Mouse (Mus musculus): ENCODE measurements around the gene Gm38392. TPM values are rescaled to one million over a fixed set of nuclear protein-coding genes. Genes with fewer than 3 reads are reported as not detected.
A peak's percentile ranks its signal among the peaks of the same experiment; 100 is the strongest.

Gm38392 gene
- polyA plus RNA-seq, 1 experiment from 2014 or later, result 1.4 TPM

- Histone ChIP-seq H3K27me3 (replicated peaks; ENCODE audit: control insufficient read depth, insufficient read depth, low read length) (peaks cover 100% of the 10 kb centered on the region), H3K27ac (ENCODE audit: low read depth, low read length) (no peak overlapping the region), H3K9ac (ENCODE audit: low read depth, low read length) (no peak overlapping the region), H3K4me1 (replicated peaks; ENCODE audit: control insufficient read depth, insufficient read depth, low read length) (no peaks in the 10 kb centered on the region), H3K4me3 (ENCODE audit: low read depth, low read length) (no peak overlapping the region), H3K4me2 (no peak overlapping the region), H3K9me3 (ENCODE audit: control insufficient read depth, low read length) (no peaks in the 10 kb centered on the region), H3K36me3 (ENCODE audit: control insufficient read depth, insufficient read depth, low read length) (no peaks in the 10 kb centered on the region)
- ATAC-seq (replicated peaks; ENCODE audit: low FRiP score) (no peak), DNase-seq (ENCODE audit: low spot score) (no peak)
- WGBS, result 5% methylated on average over 8 of the region's 8 CpGs
These were observed 81.2 kb downstream of the Gm38392 start for GRCm38 (mm10) chr3:88205563-88206491.

GRCm38 (mm10) chr3:88205176-88205562 is 81.8 kb downstream of the Gm38392 start:
- Histone ChIP-seq H3K27me3 (replicated peaks; ENCODE audit: control insufficient read depth, insufficient read depth, low read length) (peaks cover 100% of the 10 kb centered on the region), H3K4me3 (ENCODE audit: low read depth, low read length) (no peak overlapping the region), H3K9ac (ENCODE audit: low read depth, low read length) (no peak overlapping the region), H3K36me3 (ENCODE audit: control insufficient read depth, insufficient read depth, low read length) (no peaks in the 10 kb centered on the region), H3K9me3 (ENCODE audit: control insufficient read depth, low read length) (no peaks in the 10 kb centered on the region), H3K4me2 (no peak overlapping the region), H3K4me1 (replicated peaks; ENCODE audit: control insufficient read depth, insufficient read depth, low read length) (no peaks in the 10 kb centered on the region), H3K27ac (ENCODE audit: low read depth, low read length) (no peak overlapping the region)
- 23% methylated on average over 4 of the region's 4 CpGs for WGBS
- DNase-seq (ENCODE audit: low spot score) (no peak), ATAC-seq (replicated peaks; ENCODE audit: low FRiP score) (no peak)

DNA sequence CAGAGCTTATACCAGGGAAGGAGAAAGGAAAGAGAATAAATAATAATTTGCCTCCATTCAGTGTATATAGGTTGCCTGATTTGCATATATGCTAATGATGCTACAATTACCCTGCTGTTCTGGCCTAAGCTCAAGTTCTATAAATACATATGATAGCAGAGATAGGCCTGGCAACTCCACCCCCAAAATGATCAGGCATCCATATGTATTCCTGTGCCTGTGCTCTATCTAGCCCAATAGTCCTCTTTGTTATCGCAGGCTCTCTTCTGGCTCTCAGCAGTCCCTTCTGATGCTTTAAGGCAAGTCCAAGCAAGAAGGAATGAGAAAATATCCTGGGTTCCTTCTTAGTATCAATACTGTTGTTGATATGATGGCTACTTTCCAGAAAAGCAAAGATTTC is 82.3 kb downstream of the Gm38392 start:
- no peak for ATAC-seq (replicated peaks; ENCODE audit: low FRiP score)
- 29% methylated on average over 1 of the region's 1 CpGs for WGBS

GRCm38 (mm10) chr3:88203999-88204700 is 82.9 kb downstream of the Gm38392 start:
- 5% methylated on average over 7 of the region's 7 CpGs for WGBS
- no peak overlapping the region for H3K9ac ChIP-seq (ENCODE audit: low read depth, low read length)
- no peak overlapping the region for H3K4me2 ChIP-seq
- no peak for DNase-seq (ENCODE audit: low spot score)
- no peak for ATAC-seq (replicated peaks; ENCODE audit: low FRiP score)
- no peaks in the 10 kb centered on the region for H3K4me1 ChIP-seq (replicated peaks; ENCODE audit: control insufficient read depth, insufficient read depth, low read length)
- H3K9me3 ChIP-seq (ENCODE audit: control insufficient read depth, low read length), result no peaks in the 10 kb centered on the region
- H3K4me3 ChIP-seq (ENCODE audit: low read depth, low read length), result no peak overlapping the region
- peaks cover 100% of the 10 kb centered on the region for H3K27me3 ChIP-seq (replicated peaks; ENCODE audit: control insufficient read depth, insufficient read depth, low read length)
- no peaks in the 10 kb centered on the region for H3K36me3 ChIP-seq (ENCODE audit: control insufficient read depth, insufficient read depth, low read length)
- H3K27ac ChIP-seq (ENCODE audit: low read depth, low read length), result no peak overlapping the region

More for the DNA sequence above, 82.3 kb downstream of the Gm38392 start:
- H3K9me3 ChIP-seq (ENCODE audit: control insufficient read depth, low read length), result no peaks in the 10 kb centered on the region
- H3K4me3 ChIP-seq (ENCODE audit: low read depth, low read length), result no peak overlapping the region
- no peak overlapping the region for H3K4me2 ChIP-seq
- H3K27ac ChIP-seq (ENCODE audit: low read depth, low read length), result no peak overlapping the region
- no peak overlapping the region for H3K9ac ChIP-seq (ENCODE audit: low read depth, low read length)
- no peaks in the 10 kb centered on the region for H3K4me1 ChIP-seq (replicated peaks; ENCODE audit: control insufficient read depth, insufficient read depth, low read length)
- H3K27me3 ChIP-seq (replicated peaks; ENCODE audit: control insufficient read depth, insufficient read depth, low read length), result peaks cover 100% of the 10 kb centered on the region
- H3K36me3 ChIP-seq (ENCODE audit: control insufficient read depth, insufficient read depth, low read length), result no peaks in the 10 kb centered on the region
- no peak for DNase-seq (ENCODE audit: low spot score)

- no peak overlapping the region for H3K9ac ChIP-seq (ENCODE audit: low read depth, low read length)
- no peaks in the 10 kb centered on the region for H3K9me3 ChIP-seq (ENCODE audit: control insufficient read depth, low read length)
- ATAC-seq (replicated peaks; ENCODE audit: low FRiP score) (no peak), DNase-seq (ENCODE audit: low spot score) (no peak)
- H3K4me1 ChIP-seq (replicated peaks; ENCODE audit: control insufficient read depth, insufficient read depth, low read length), result no peaks in the 10 kb centered on the region
- H3K4me2 ChIP-seq, result no peak overlapping the region
- WGBS, result 15% methylated on average over 5 of the region's 5 CpGs
- H3K4me3 ChIP-seq (ENCODE audit: low read depth, low read length), result no peak overlapping the region
- peaks cover 100% of the 10 kb centered on the region for H3K27me3 ChIP-seq (replicated peaks; ENCODE audit: control insufficient read depth, insufficient read depth, low read length)
- H3K27ac ChIP-seq (ENCODE audit: low read depth, low read length), result no peak overlapping the region
- H3K36me3 ChIP-seq (ENCODE audit: control insufficient read depth, insufficient read depth, low read length), result no peaks in the 10 kb centered on the region
These were observed 83.6 kb downstream of the Gm38392 start for GRCm38 (mm10) chr3:88203456-88203855.

DNA sequence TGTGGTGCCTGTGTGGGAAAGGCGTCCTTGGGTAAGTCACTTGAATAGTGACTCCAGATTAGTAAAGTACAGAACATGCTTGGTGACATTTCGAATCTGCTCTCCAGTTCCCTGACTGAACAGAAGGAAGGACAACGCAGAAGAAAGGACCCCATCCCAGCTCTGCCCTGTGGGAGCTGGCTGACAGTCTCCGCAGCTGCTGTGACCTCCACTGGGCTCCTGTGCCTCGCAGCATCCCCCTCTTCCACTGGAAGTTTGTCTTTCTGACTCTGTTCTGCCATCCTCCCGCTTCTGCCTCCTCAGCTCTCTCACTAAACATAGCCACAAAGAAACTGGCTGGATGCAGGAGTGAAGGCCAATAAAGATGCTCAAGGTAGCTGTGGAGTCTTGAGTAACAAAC is 84.0 kb downstream of the Gm38392 start:
- H3K36me3 ChIP-seq (ENCODE audit: control insufficient read depth, insufficient read depth, low read length), result no peaks in the 10 kb centered on the region
- H3K27me3 ChIP-seq (replicated peaks; ENCODE audit: control insufficient read depth, insufficient read depth, low read length), result peaks cover 100% of the 10 kb centered on the region
- no peak overlapping the region for H3K4me2 ChIP-seq
- 7% methylated on average over 6 of the region's 6 CpGs for WGBS
- H3K4me1 ChIP-seq (replicated peaks; ENCODE audit: control insufficient read depth, insufficient read depth, low read length), result no peaks in the 10 kb centered on the region
- no peak overlapping the region for H3K27ac ChIP-seq (ENCODE audit: low read depth, low read length)
- H3K9ac ChIP-seq (ENCODE audit: low read depth, low read length), result no peak overlapping the region
- H3K9me3 ChIP-seq (ENCODE audit: control insufficient read depth, low read length), result no peaks in the 10 kb centered on the region
- no peak for DNase-seq (ENCODE audit: low spot score)
- no peak overlapping the region for H3K4me3 ChIP-seq (ENCODE audit: low read depth, low read length)
- no peak for ATAC-seq (replicated peaks; ENCODE audit: low FRiP score)

DNA sequence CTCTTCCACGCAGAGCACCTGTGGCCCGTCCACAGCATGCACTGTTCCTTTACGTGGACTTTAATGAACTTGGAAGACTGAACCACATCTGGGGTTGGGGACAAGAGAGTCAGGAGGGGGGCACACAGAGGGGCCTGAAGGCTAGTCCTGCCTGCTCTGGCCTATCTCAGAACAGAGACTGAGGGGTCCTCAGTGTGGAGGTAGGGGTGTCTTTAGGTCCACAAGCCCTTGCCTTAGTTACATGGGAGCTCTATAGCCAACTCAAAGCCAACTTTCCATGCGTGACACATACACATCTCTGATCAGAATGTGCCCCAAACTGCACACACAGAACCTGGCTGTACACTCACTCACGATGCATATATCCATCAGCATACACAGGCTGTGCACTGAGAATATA is 85.4 kb downstream of the Gm38392 start:
- Histone ChIP-seq H3K4me1 (replicated peaks; ENCODE audit: control insufficient read depth, insufficient read depth, low read length) (no peaks in the 10 kb centered on the region), H3K27ac (ENCODE audit: low read depth, low read length) (no peak overlapping the region), H3K36me3 (ENCODE audit: control insufficient read depth, insufficient read depth, low read length) (no peaks in the 10 kb centered on the region), H3K9me3 (ENCODE audit: control insufficient read depth, low read length) (no peaks in the 10 kb centered on the region), H3K4me2 (no peak overlapping the region), H3K9ac (ENCODE audit: low read depth, low read length) (no peak overlapping the region), H3K27me3 (replicated peaks; ENCODE audit: control insufficient read depth, insufficient read depth, low read length) (peaks cover 100% of the 10 kb centered on the region), H3K4me3 (ENCODE audit: low read depth, low read length) (no peak overlapping the region)
- WGBS, result 26% methylated on average over 5 of the region's 5 CpGs
- no peak for ATAC-seq (replicated peaks; ENCODE audit: low FRiP score)
- no peak for DNase-seq (ENCODE audit: low spot score)

DNA sequence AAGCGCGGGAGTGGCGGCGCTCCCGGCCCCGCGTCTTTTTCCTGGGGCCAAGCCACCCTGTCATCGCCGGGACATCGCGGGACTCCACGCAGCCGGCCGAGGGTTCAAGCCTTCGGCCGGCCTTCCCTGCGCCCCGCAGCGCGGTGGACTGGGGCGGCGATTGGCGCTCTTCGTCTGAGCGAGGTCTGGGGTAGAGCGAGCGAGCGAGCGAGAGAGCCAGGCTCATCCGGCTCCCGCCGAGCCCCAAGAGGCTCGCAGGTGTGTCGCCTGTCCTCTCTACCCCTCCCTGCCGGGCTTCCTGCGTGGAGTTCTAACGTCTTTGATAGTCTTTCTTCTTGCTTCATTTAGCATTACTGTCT is 86.1 kb downstream of the Gm38392 start:
- peaks cover 99% of the 10 kb centered on the region for H3K27me3 ChIP-seq (replicated peaks; ENCODE audit: control insufficient read depth, insufficient read depth, low read length)
- H3K36me3 ChIP-seq (ENCODE audit: control insufficient read depth, insufficient read depth, low read length), result no peaks in the 10 kb centered on the region
- no peaks in the 10 kb centered on the region for H3K9me3 ChIP-seq (ENCODE audit: control insufficient read depth, low read length)
- peak overlapping the region; percentile 44 for H3K4me2 ChIP-seq
- no peaks in the 10 kb centered on the region for H3K4me1 ChIP-seq (replicated peaks; ENCODE audit: control insufficient read depth, insufficient read depth, low read length)
- WGBS, result 2% methylated on average over 37 of the region's 37 CpGs
- peak overlapping the region; percentile 25; the same call in 1 of the 2 replicates for H3K4me3 ChIP-seq (ENCODE audit: low read depth, low read length)
- H3K27ac ChIP-seq (ENCODE audit: low read depth, low read length), result no peak overlapping the region
- DNase-seq (ENCODE audit: low spot score), result no peak
- ATAC-seq (replicated peaks; ENCODE audit: low FRiP score), result no peak
- H3K9ac ChIP-seq (ENCODE audit: low read depth, low read length), result no peak overlapping the region

Data from liver, embryonic 11.5 days (tissue).